Mouse (Mus musculus) spleen, adult 2 months (tissue): ENCODE measurements around the gene Zfp326. TPM values are rescaled to one million over a fixed set of nuclear protein-coding genes. Genes with fewer than 3 reads are reported as not detected.

Source experiments
- DNase-seq, 2 experiments: peaks; one replicate each; pipeline versions ENCODE4 v3.0.0 to v3.0.0-alpha.2; 2012 to 2021; ENCODE audit warnings: low spot score in 2 of 2, low read depth in 1 of 2
- H3K27ac ChIP-seq: fragments of 200-500 bp; 2 replicates; pipeline ENCODE4 v1.5.1; 2012; ENCODE audit warnings: low read length, inconsistent platforms; ENCODE audit not compliant: insufficient read depth
- H3K27me3 ChIP-seq: fragments of 200-500 bp; 2 replicates; pipeline ENCODE4 v1.6.1; 2012; ENCODE audit warnings: mild to moderate bottlenecking, moderate library complexity, low read length, inconsistent platforms; ENCODE audit not compliant: control insufficient read depth, insufficient read depth
- H3K36me3 ChIP-seq: fragments of 200-500 bp; 2 replicates; pipeline ENCODE4 v1.6.1; 2012; ENCODE audit warnings: mild to moderate bottlenecking, low read length, inconsistent platforms; ENCODE audit not compliant: control insufficient read depth, insufficient read depth
- H3K4me1 ChIP-seq: fragments of 200-500 bp; 2 replicates; pipeline ENCODE4 v1.6.1; 2011; ENCODE audit warnings: inconsistent platforms; ENCODE audit not compliant: control insufficient read depth, insufficient read depth, insufficient read length
- H3K4me3 ChIP-seq: fragments of 200-500 bp; 2 replicates; pipeline ENCODE4 v1.5.1; 2011; ENCODE audit warnings: mild to moderate bottlenecking, inconsistent platforms; ENCODE audit not compliant: insufficient read depth, insufficient read length; ENCODE audit errors: extremely low read depth
- CTCF ChIP-seq: fragments of 200-500 bp; IDR thresholded peaks from 2 replicates; pipeline ENCODE4 v1.5.1; 2011; ENCODE audit warnings: mild to moderate bottlenecking, inconsistent platforms; ENCODE audit not compliant: insufficient read depth, insufficient read length, insufficient replicate concordance; ENCODE audit errors: extremely low read depth
- POLR2A ChIP-seq: fragments of 200-500 bp; IDR thresholded peaks from 2 replicates; pipeline ENCODE4 v1.6.1; 2011; ENCODE audit warnings: low read depth, low read length, inconsistent platforms
- WGBS: fragments of 180-500 bp; shearing (Covaris S2); methylation state at CpG from one replicate; pipeline ENCODE4 v1.1.7; 2018; 5-methylcytosine and 5-hydroxymethylcytosine counted together
- polyA plus RNA-seq: library from polyadenylated mRNA; depleted of rRNA; stranded (reverse); fragments of >200 nt; gene quantifications from 2 replicates; pipeline ENCODE4 v1.2.3, GENCODE M21; 2012

Gene Zfp326
- polyA plus RNA-seq, 1 experiment, result 6.2 TPM

DNA sequence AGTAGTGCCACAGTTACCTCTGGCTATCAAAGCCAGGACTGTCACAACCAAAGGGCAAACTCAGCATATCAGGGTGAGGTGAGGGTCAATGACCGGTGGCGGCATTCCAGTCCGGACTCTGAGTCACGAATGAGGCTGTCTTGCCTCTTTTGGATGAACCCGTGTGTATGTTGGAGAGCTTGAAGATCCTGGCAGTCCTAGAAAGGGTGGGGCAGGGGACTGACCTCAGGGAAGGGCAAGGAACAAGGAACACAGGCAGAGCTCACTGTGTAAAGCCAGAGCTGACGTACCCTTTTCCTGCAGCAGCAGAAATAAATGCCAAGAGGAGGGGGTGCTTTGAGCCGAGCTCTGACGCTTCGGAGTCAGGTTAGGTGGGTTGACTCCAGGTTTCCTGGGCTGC is 40.4 kb upstream of the Zfp326 start:
- TF ChIP-seq POLR2A, result no peak
- no peak for TF ChIP-seq CTCF
- no peak for DNase-seq
- WGBS, result 92% methylated on average over 9 of the region's 9 CpGs
- Histone ChIP-seq H3K36me3 (no peaks in the 10 kb centered on the region), H3K27me3 (no peaks in the 10 kb centered on the region), H3K4me1 (no peaks in the 10 kb centered on the region), H3K27ac (no peak overlapping the region), H3K4me3 (no peak overlapping the region)

DNA sequence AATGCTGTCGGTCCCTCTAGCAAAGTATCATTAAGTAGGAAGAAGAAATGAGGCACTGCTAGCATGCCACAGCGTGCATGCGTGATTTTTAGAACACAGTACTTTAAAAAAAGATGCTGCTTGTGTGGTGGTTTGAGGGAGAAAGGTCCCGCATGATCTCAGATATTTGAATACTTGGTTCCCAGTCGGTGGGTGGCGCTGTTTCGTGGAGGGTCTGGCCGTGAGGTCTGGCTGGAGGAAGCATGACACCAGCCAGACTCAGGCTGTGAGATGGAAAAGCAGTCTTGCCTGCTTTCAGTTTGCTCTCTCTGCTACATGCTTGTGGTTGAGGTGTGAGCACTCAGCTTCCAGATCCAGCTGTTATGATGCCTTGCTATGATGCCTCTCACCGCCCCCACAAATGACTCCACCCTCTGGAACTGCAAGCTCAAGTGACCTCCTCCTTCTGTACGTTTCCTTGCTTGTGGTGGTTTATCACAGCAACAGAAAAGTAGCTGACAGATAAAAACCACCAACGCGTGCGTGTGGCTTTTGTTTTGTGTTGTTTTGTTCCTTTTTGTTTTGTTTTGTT is 36.5 kb upstream of the Zfp326 start:
- DNase-seq, result no peak
- Histone ChIP-seq H3K36me3 (no peaks in the 10 kb centered on the region), H3K27ac (no peak overlapping the region), H3K27me3 (no peaks in the 10 kb centered on the region), H3K4me1 (no peaks in the 10 kb centered on the region; the same call in 1 of the 2 replicates), H3K4me3 (no peak overlapping the region)
- WGBS, result 71% methylated on average over 13 of the region's 13 CpGs
- no peak for TF ChIP-seq CTCF

DNA sequence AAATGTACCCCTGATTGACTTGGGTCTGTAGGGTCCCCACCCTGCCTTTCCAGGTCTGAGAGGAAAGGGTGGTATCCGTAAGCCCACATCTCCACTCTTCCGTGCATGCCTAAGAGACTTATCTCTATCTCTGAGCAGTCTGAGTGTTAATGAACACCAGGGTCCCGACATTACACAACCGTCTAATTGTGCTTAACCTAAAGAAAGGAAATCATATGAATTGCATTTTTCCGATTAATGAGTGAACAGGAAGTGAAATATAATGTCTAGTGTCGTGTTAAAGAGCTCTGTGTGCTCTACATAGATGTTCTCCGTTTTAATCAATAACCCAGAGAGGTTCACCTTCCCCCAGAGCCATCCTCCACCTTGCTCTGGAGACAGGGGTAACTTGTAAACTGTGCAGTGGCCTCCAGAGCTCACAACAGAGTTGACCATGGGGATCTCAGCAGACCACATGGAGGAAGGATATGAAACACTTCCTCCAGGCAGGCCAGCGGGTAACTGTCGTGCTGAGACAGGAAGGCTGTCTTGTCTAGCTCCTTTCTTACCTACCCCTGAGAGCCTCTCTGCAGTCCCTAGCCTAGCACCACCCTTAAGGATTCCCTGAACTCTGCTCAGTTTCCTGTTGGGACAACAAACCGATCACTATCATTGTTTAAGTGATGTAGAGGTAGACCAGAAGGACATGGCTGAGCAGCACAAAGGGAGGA is 32.2 kb upstream of the Zfp326 start:
- H3K27me3 ChIP-seq, result no peaks in the 10 kb centered on the region
- H3K4me3 ChIP-seq, result no peak overlapping the region
- no peak overlapping the region for H3K27ac ChIP-seq
- 26% methylated on average over 10 of the region's 10 CpGs for WGBS
- no peaks in the 10 kb centered on the region for H3K36me3 ChIP-seq
- DNase-seq, result no peak
- TF ChIP-seq CTCF (no peak), POLR2A (no peak)
- H3K4me1 ChIP-seq, result no peaks in the 10 kb centered on the region; the same call in 1 of the 2 replicates

DNA sequence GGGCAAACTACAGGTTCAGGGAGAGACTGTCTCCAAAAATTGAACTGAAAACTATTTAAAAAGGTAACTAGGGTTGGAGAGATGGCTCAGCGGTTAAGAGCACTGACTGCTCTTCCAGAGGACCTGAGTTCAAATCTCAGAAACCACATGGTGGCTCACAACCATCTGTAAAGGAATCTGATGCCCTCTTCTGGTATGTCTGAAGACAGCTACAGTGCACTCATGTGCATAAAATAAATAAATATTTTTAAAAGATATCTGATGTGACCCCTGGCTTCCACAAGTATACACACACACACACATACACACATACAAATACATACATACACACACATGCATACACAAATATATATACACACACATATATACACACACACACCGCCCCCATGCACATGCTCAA is 31.3 kb upstream of the Zfp326 start:
- no peak overlapping the region for H3K27ac ChIP-seq
- no peaks in the 10 kb centered on the region for H3K27me3 ChIP-seq
- no peaks in the 10 kb centered on the region for H3K36me3 ChIP-seq
- no peak overlapping the region for H3K4me3 ChIP-seq
- no peaks in the 10 kb centered on the region; the same call in 1 of the 2 replicates for H3K4me1 ChIP-seq
- DNase-seq, result no peak
- TF ChIP-seq CTCF (no peak), POLR2A (no peak)
- 91% methylated on average over 2 of the region's 2 CpGs for WGBS

DNA sequence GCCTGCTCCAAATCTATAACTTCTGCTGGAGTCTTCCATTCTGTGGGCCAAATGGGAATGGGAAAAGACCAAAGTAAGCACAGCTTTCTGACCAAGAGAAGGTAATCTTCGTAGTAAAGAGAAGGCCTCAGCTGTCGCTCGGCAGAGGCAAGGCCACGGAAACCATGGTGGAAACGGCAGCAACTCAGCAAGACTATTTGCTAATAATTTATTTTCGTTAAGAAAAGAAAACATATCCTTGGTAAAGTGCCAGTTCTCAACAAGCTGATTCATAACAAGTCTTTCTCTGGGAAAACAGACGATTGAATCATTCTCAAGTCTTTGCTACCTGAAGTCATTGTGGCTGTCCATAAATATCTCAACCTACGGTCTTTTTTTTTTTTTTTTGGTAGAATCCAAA is 28.6 kb upstream of the Zfp326 start:
- H3K4me1 ChIP-seq, result no peaks in the 10 kb centered on the region; the same call in 1 of the 2 replicates
- H3K27me3 ChIP-seq, result no peaks in the 10 kb centered on the region
- no peaks in the 10 kb centered on the region for H3K36me3 ChIP-seq
- no peak for TF ChIP-seq POLR2A
- no peak for TF ChIP-seq CTCF
- H3K4me3 ChIP-seq, result no peak overlapping the region
- no peak overlapping the region for H3K27ac ChIP-seq
- 91% methylated on average over 8 of the region's 8 CpGs for WGBS
- DNase-seq, result no peak

DNA sequence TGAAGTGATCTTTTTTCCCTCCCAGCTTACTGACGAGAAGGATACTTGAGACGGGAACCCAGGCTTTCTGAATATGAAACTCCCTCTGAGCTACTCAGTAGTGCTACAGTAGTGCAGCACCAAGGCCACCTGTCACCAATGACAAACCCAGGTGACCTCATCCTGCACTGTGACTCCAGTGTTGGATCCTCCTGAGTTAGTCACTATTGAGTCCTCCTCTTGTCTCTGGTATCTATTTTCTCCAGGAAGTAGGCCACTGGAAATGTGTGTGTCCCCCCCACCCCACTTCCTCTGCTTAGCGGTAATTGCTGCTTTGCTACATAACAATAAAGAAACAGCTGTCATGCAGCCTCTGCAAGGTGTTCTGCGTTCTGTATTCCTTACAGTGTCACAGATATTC is 27.1 kb upstream of the Zfp326 start:
- no peak overlapping the region for H3K4me3 ChIP-seq
- H3K4me1 ChIP-seq, result no peaks in the 10 kb centered on the region; the same call in 1 of the 2 replicates
- TF ChIP-seq POLR2A, result no peak
- no peak for TF ChIP-seq CTCF
- 45% methylated on average over 4 of the region's 4 CpGs for WGBS
- no peak for DNase-seq
- no peaks in the 10 kb centered on the region for H3K36me3 ChIP-seq
- H3K27me3 ChIP-seq, result no peaks in the 10 kb centered on the region
- H3K27ac ChIP-seq, result no peak overlapping the region

DNA sequence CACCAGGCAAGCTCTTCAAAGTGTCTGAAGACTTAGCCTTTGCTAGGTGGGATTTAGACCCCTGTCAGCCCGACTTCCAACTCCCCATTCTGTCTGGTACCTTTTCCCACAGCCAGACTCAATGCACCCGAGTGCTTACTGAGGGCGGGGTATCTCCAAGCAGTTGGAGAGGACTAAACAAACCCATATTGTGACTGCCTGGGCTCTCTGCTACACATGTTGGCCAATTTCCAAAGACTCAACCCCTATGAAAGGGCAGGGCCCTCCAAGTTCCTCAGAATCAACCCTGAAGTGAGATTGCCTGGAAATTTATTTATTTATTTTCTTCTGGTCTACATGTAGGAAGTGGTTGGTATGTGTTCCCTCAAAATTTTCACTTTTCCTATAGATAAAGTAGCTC is 26.7 kb upstream of the Zfp326 start:
- Histone ChIP-seq H3K36me3 (no peaks in the 10 kb centered on the region), H3K4me1 (no peaks in the 10 kb centered on the region), H3K27me3 (no peaks in the 10 kb centered on the region), H3K27ac (no peak overlapping the region), H3K4me3 (no peak overlapping the region)
- DNase-seq, result no peak
- no peak for TF ChIP-seq POLR2A
- TF ChIP-seq CTCF, result no peak
- whole genome bisulfite sequencing, result 38% methylated on average over 3 of the region's 3 CpGs
